Mouse (Mus musculus) hindbrain, embryonic 13.5 days (tissue): ENCODE results near the gene Gipr. TPM values are rescaled to one million over a fixed set of nuclear protein-coding genes. Genes with fewer than 3 reads are reported as not detected.
"Not testable (repeated sequence)": the region's sequence is repeated elsewhere in the genome, so short reads cannot be mapped to it uniquely, and the experiment has no call there.

ENCODE experiments used
- ATAC-seq: fragments of 200-750 bp; cut with Nextera tagmentation; 2 replicates; pipeline ENCODE4 v1.8.0; 2017; ENCODE audit warnings: moderate TSS enrichment; ENCODE audit not compliant: low FRiP score
- H3K27ac ChIP-seq: fragments of 300-500 bp; sonication (generic); 2 replicates; pipeline ENCODE4 v1.5.1; 2015; ENCODE audit warnings: inconsistent platforms, mild to moderate bottlenecking, moderate library complexity
- H3K27me3 ChIP-seq: fragments of 300-500 bp; sonication (generic); 2 replicates; pipeline ENCODE4 v1.6.1; 2015; ENCODE audit warnings: mild to moderate bottlenecking, inconsistent platforms
- H3K36me3 ChIP-seq: fragments of 300-500 bp; sonication (generic); 2 replicates; pipeline ENCODE4 v1.6.1; 2015; ENCODE audit warnings: mild to moderate bottlenecking, inconsistent platforms
- H3K4me1 ChIP-seq: fragments of 300-500 bp; sonication (generic); replicated peaks from 2 replicates; pipeline ENCODE4 v1.6.1; 2015; ENCODE audit warnings: inconsistent platforms
- H3K4me2 ChIP-seq: fragments of 300-500 bp; sonication (generic); 2 replicates; pipeline ENCODE4 v1.6.1; 2015; ENCODE audit warnings: inconsistent platforms, mild to moderate bottlenecking, moderate library complexity
- H3K4me3 ChIP-seq: fragments of 300-500 bp; sonication (generic); 2 replicates; pipeline ENCODE4 v1.5.1; 2015; ENCODE audit warnings: mild to moderate bottlenecking, inconsistent platforms
- H3K9ac ChIP-seq: fragments of 300-500 bp; sonication (generic); 2 replicates; pipeline ENCODE4 v1.6.1; 2015; ENCODE audit warnings: mild to moderate bottlenecking, inconsistent platforms
- H3K9me3 ChIP-seq: fragments of 300-500 bp; sonication (generic); 2 replicates; pipeline ENCODE4 v1.6.1; 2016; ENCODE audit warnings: inconsistent platforms
- WGBS: fragments of 180-500 bp; shearing (Covaris S2); methylation state at CpG from one replicate; pipeline ENCODE4 v1.1.7; 2015; 5-methylcytosine and 5-hydroxymethylcytosine counted together
- polyA plus RNA-seq: library from polyadenylated mRNA; unstranded; fragments of >200 nt; fragmentation: Nextera tagmentation; extraction: Ambion mirVana; gene quantifications from 2 replicates; pipeline ENCODE4 v1.2.1, GENCODE M21; 2015

Gipr gene
- polyA plus RNA-seq, 1 experiment from 2014 or later, result 1.6 TPM

DNA sequence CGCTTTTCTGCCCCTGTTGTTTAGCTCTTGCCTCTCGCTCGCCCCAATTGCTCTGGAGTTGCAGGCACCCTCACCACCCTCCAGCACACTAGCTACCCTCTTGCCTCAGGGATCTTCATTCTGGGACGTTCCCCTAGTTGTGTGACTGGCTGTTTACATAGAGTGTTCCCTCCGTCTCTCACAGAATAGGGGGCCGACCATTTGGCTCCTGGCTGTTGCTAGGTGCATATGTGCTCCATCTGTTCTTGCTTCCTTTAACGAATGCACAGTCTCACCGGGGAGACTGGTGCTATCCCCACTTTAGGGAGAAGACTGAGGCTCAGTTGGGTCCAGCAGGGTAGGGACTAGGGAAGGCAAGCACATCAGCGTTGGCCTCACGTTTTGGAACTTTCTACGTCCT is 7.3 kb downstream of the Gipr start:
- Histone ChIP-seq H3K4me2 (no peak overlapping the region), H3K4me3 (no peak overlapping the region), H3K9ac (no peak overlapping the region), H3K27me3 (peaks cover 40% of the 10 kb centered on the region), H3K27ac (no peak overlapping the region), H3K9me3 (no peaks in the 10 kb centered on the region), H3K4me1 (peaks cover 24% of the 10 kb centered on the region), H3K36me3 (peaks cover 13% of the 10 kb centered on the region)
- ATAC-seq, result no peak
- WGBS, result 71% methylated on average over 11 of the region's 11 CpGs

DNA sequence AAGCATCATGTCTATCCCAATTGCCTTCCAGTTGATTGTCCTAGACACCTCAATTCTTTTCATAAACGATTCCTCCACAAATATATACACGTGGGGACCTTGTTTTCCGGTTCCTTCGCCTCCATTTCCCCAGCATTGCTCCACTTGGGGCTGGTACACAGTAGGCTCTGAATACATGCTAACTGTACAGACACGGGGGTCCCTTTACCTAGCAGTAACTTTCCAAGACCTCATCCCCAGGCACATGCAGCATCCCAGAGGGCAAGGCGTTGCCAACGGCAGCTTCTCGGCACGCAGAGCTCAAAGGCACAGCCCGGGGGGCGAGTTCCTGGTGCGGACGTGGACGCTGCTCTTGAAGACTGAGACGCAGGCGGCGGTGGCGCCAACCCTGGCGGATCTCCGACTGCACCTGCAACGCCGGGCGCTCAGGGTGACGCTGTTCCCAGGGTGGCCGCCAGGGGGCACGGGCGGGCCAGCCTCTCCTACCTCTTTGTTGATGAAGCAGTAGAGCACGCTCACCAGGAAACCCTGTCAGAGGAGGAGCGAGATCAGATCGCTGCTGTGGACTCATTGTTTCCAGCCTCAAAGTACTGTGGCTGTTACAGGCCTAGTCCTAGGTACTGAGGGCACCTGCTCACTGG is 8.6 kb downstream of the Gipr start:
- peaks cover 23% of the 10 kb centered on the region for H3K4me1 ChIP-seq
- peak overlapping the region; percentile 81 for H3K27ac ChIP-seq
- WGBS, result 5% methylated on average over 30 of the region's 30 CpGs
- H3K27me3 ChIP-seq, result peaks cover 27% of the 10 kb centered on the region
- peak; percentile 77 for ATAC-seq
- H3K9ac ChIP-seq, result peak overlapping the region; percentile 51
- no peaks in the 10 kb centered on the region for H3K9me3 ChIP-seq
- H3K4me2 ChIP-seq, result peak overlapping the region; percentile 47
- peaks cover 26% of the 10 kb centered on the region for H3K36me3 ChIP-seq
- H3K4me3 ChIP-seq, result peak overlapping the region; percentile 21

DNA sequence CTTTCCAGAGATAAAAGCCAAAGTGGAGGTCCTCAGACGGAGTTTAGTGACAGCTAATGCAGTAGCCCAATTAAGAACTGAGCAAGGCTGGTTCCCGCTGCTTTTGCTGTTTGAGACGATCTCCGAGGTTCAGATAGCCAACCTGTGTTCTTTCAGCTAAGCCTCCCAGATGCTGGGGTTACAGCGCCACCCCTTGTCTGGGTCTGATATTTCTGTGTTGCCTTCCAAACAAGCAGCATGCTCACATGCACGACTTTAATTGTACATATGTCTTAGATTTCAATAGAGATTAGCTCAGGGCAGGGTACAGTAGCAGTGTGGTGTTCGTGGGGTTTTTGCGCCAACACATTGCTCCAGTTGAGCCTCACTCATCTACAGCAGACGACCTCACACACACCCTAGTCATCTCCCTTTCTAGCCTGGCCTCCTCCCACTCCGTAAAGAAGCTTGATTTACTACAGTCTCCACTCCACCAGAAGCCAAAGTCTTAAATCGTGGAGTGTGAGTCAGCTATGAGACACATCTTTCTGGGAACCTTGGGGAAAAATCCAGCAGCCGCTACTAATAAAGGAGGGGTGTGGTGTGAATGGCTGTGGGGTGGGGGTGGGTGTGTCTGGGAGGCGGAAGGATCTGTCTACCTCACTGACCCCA is 10.0 kb downstream of the Gipr start:
- H3K27me3 ChIP-seq, result peaks cover 23% of the 10 kb centered on the region
- 0 out of 2 replicates have a peak overlapping the region, but pooled peaks have one; percentile 49 for H3K9ac ChIP-seq
- H3K36me3 ChIP-seq, result peaks cover 33% of the 10 kb centered on the region
- ATAC-seq, result no peak
- H3K4me2 ChIP-seq, result no peak overlapping the region
- WGBS, result 67% methylated on average over 13 of the region's 13 CpGs
- peaks cover 25% of the 10 kb centered on the region for H3K4me1 ChIP-seq
- no peaks in the 10 kb centered on the region for H3K9me3 ChIP-seq
- H3K4me3 ChIP-seq, result no peak overlapping the region
- no peak overlapping the region for H3K27ac ChIP-seq

DNA sequence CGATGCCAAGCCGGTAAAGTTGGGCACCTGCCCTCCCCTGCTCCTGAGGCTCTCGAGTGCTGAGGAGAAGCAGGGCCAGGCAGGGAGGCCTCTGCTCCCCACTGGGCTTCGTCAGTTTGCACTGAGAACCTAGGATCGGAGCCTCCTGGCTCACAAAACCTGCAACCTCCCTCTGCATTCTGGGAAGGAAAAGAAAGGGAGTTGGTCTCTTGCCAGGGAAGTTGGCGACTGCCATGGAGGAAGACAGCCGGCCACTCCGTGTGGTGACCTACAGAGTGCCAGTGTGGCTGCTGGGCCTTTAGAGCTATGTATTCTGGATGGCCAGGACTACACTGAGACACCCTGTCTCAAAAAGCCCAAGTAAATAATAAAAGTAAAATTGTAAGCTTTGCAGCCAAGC is 11.1 kb downstream of the Gipr start:
- no peak overlapping the region for H3K9ac ChIP-seq
- no peak overlapping the region for H3K4me2 ChIP-seq
- H3K27me3 ChIP-seq, result peaks cover 13% of the 10 kb centered on the region
- peaks cover 28% of the 10 kb centered on the region for H3K4me1 ChIP-seq
- H3K4me3 ChIP-seq, result no peak overlapping the region
- H3K9me3 ChIP-seq, result no peaks in the 10 kb centered on the region
- ATAC-seq, result no peak
- WGBS, result 82% methylated on average over 8 of the region's 8 CpGs
- no peak overlapping the region for H3K27ac ChIP-seq
- peaks cover 33% of the 10 kb centered on the region for H3K36me3 ChIP-seq

DNA sequence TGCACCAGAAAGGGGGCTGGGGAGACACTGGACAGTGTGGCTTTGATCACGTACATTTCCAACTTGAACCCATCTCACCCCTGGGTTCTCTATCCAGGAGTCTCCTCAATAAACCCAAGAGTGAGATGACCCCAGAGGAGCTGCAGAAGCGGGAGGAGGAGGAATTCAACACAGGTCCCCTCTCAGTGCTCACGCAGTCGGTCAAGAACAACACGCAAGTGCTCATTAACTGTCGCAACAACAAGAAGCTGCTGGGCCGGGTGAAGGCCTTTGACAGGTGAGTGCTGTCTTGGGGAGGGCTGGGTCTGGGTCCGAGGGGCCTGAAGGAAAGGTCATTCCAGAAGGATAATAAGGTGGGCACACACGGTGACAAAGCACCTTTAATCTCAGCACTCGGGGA is 14.8 kb downstream of the Gipr start:
- ATAC-seq, H3K9ac ChIP-seq, H3K9me3 ChIP-seq, H3K27me3 ChIP-seq, H3K27ac ChIP-seq: not testable (repeated sequence)
- peaks cover 42% of the 10 kb centered on the region for H3K36me3 ChIP-seq
- 90% methylated on average over 10 of the region's 10 CpGs for WGBS
- 0 out of 2 replicates have a peak overlapping the region, but pooled peaks have one; percentile 65 for H3K4me3 ChIP-seq
- H3K4me1 ChIP-seq, result peaks cover 32% of the 10 kb centered on the region
- H3K4me2 ChIP-seq, result peak overlapping the region; percentile 77; the same call in 1 of the 2 replicates

DNA sequence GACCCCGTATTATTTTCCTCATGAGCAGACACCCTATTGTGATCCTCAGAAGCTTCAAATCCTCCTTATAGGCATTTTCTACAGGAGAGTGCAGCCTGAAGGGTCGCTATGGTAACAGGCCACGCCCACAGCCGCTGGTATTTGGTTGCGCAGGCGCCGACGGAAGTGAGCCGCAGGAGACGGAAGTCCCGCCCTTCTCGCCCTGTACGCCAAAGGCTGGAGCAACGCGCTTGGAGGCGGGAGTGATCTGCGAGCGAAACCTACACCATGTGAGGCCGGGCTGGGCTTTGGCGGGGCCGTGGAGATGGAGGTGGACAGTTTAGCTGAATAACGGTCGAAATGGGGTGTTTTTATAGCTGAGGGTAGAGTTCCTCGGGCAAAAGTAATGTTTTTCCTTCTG is 16.3 kb downstream of the Gipr start, which contains the start of gene Snrpd2:
Gene Snrpd2 (plus strand): TSS at position 97 of the 400 bp plus-strand sequence.
- H3K4me2 ChIP-seq, result peak within 1 kb of the TSS; percentile 77
- no peaks in the 10 kb centered on the region for H3K9me3 ChIP-seq
- H3K9ac ChIP-seq, result peak within 1 kb of the TSS; percentile 83
- WGBS, result 0% methylated on average over 24 of the region's 24 CpGs
- H3K27ac ChIP-seq, result peak within 1 kb of the TSS; percentile 88
- ATAC-seq, result peak; percentile 90
- H3K4me3 ChIP-seq, result peak within 1 kb of the TSS; percentile 65
- peaks cover 32% of the 10 kb centered on the region for H3K4me1 ChIP-seq
- no peaks in the 10 kb centered on the region for H3K27me3 ChIP-seq
- H3K36me3 ChIP-seq, result peaks cover 51% of the 10 kb centered on the region

DNA sequence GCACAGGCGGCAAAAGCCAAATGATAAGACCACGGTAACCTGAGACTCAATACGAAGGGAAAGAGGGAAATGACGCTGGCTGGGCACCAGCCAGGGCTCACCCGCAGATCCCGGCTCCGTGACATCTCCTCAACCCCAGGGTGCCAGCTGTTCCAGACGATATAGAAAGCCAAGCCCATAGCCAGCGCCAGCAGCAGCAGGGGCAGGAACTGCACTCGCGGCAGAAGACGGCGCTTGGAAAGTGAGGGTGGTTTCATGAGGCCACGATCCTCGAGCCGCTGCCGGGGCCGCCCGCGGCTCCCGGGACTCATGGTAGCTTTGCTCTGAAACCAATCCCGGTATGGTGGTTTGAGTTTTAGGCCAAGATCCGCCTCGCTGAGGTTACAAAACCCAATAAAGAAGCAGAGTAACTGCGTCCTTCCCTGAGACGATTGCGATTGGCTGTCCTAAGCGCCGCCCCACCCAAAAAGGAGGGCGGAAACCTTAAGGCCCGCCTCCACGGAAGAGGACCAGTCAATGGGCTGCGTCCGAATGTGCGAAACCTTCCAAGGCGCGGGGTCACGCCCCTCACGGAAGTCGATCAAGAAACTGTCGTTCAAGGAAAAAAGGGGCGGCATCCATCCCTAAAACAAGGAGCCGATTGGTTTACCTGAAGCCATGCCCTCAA is 16.9 kb downstream of the Gipr start, which contains the start of gene Qpctl:
Gene Qpctl (minus strand): TSS at position 417 of the 667 bp plus-strand sequence.
- H3K9ac ChIP-seq, result peak within 1 kb of the TSS; percentile 83
- peaks cover 32% of the 10 kb centered on the region for H3K4me1 ChIP-seq
- H3K9me3 ChIP-seq, result no peaks in the 10 kb centered on the region
- WGBS, result under 1% methylated on average over 43 of the region's 43 CpGs
- peak; percentile 97 for ATAC-seq
- H3K27ac ChIP-seq, result peak within 1 kb of the TSS; percentile 88
- peak within 1 kb of the TSS; percentile 77 for H3K4me2 ChIP-seq
- peak within 1 kb of the TSS; percentile 65 for H3K4me3 ChIP-seq
- H3K27me3 ChIP-seq, result no peaks in the 10 kb centered on the region
- H3K36me3 ChIP-seq, result peaks cover 47% of the 10 kb centered on the region

DNA sequence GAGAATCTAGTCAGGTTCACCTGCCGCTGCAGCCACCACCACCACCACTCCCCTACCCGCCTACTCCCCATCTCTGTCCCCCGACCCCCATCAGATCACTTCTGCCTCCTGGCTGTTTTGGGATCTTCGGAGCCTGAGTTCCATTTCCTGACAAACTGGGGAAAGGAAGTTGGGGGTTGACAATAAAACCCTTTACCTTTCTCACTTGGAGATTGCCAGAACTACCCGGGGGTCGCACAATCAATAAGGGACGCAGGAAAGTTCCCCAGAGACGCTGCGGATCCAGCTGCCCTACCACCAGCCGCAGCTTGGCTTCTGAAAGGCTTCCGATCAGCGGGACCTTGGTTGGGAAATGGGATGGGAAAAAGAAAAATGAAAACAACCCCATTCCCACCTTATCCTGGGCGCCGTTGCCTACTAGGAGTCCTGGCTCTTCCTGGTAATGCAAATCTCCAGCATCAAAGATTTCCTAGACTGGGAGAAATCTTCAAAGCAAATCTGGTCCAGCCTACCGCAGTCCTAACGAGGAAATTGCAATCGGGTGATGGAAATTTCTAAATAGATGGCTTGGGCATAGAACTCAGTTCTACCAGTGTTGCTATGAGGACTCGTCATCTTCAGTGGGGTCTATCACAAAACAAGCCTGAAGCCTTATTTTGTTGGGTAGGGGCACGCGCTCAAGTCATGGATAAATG is 17.6 kb downstream of the Gipr start:
- peak overlapping the region; percentile 65 for H3K4me3 ChIP-seq
- no peak for ATAC-seq
- no peaks in the 10 kb centered on the region for H3K9me3 ChIP-seq
- peak overlapping the region; percentile 88 for H3K27ac ChIP-seq
- H3K27me3 ChIP-seq, result no peaks in the 10 kb centered on the region
- H3K4me2 ChIP-seq, result peak overlapping the region; percentile 77
- H3K36me3 ChIP-seq, result peaks cover 42% of the 10 kb centered on the region
- WGBS, result 15% methylated on average over 20 of the region's 20 CpGs
- H3K4me1 ChIP-seq, result peaks cover 32% of the 10 kb centered on the region
- peak overlapping the region; percentile 78 for H3K9ac ChIP-seq

DNA sequence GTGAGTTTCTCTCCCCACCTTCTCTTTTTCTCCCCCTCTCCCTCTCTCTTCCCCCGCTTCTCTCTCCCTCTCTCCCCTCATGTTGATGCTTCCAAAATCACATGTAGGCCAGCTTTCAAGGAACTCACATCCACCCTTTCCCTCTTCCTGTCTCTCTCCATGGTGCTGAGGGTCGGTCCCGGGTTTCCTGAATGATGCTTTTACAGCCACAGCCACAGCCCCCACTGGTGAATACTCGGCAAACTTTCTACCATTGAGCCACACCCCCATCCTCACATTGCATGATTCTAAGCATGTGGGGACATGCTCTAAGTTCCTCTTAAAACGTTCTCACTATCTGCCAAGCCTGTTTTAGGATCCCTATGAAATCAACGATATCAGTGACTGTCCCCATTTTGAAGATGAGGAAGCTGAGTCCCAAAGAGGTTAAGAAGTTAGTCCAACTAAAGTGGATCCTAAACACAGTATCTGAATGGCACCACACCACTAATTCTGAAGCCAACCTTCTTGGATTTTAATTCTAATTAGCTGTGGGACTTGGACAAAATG is 18.4 kb downstream of the Gipr start:
- peak overlapping the region; percentile 65 for H3K4me3 ChIP-seq
- H3K4me2 ChIP-seq, result peak overlapping the region; percentile 77
- H3K4me1 ChIP-seq, result peaks cover 32% of the 10 kb centered on the region
- no peaks in the 10 kb centered on the region for H3K27me3 ChIP-seq
- H3K36me3 ChIP-seq, result peaks cover 40% of the 10 kb centered on the region
- H3K9ac ChIP-seq, result peak overlapping the region; percentile 78; the same call in 1 of the 2 replicates
- no peak overlapping the region for H3K27ac ChIP-seq
- H3K9me3 ChIP-seq, result no peaks in the 10 kb centered on the region
- 55% methylated on average over 6 of the region's 6 CpGs for WGBS
- ATAC-seq, result no peak

DNA sequence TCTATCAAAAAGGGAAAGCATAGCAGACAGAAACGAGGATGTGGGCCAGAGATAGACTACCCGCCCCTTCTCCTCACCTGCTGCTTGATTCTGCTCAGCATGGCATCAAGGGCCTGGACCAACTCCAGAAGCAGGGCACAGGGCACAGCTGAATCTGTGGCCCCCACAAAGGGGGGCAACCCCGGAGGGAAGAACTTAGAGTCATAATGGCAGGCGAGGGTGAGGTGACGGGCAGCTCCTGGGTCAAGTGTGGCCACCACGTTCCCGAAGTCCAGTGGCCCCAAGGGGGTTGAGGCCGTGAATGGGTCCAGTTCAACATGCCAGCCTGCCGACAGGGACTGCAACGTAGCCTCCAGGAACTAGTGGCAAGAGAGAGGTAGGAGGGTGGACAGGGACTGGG is 19.1 kb downstream of the Gipr start:
- H3K27me3 ChIP-seq, result no peaks in the 10 kb centered on the region
- no peak for ATAC-seq
- peaks cover 40% of the 10 kb centered on the region for H3K36me3 ChIP-seq
- 88% methylated on average over 10 of the region's 10 CpGs for WGBS
- H3K4me1 ChIP-seq, result peaks cover 32% of the 10 kb centered on the region
- H3K27ac ChIP-seq, result no peak overlapping the region
- no peak overlapping the region for H3K9ac ChIP-seq
- no peaks in the 10 kb centered on the region for H3K9me3 ChIP-seq
- no peak overlapping the region for H3K4me3 ChIP-seq
- H3K4me2 ChIP-seq, result no peak overlapping the region

DNA sequence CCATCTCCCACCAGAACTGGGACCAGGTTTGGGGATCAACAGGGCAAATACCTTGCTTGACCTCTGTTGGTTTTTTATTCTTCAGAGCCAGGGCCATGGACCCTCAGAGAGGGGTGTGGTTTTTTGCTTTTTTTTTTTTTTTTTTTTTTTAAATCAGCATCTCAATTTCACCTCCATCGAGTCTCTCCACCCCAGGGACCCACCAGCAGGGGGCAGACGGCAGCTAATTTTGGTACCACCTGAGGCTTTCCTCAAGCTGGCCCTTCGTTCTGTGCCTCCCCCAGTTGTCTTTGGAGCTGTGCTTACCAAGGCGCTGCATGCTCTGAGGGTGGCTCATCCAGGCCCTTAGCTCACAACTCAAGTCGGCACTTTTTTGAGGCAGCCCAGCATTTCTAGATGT is 28.5 kb downstream of the Gipr start:
- Histone ChIP-seq H3K9ac (no peak overlapping the region), H3K4me1 (peaks cover 6% of the 10 kb centered on the region), H3K27me3 (no peaks in the 10 kb centered on the region), H3K27ac (no peak overlapping the region), H3K36me3 (peaks cover 81% of the 10 kb centered on the region), H3K4me3 (no peak overlapping the region), H3K9me3 (no peaks in the 10 kb centered on the region), H3K4me2 (no peak overlapping the region)
- 53% methylated on average over 5 of the region's 5 CpGs for WGBS
- no peak for ATAC-seq
